Mouse (Mus musculus) liver, embryonic 12.5 days (tissue): ENCODE data around the gene Ift43. TPM values are rescaled to one million over a fixed set of nuclear protein-coding genes. Genes with fewer than 3 reads are reported as not detected.

Experiments used
- ATAC-seq: fragments of 200-750 bp; cut with Nextera tagmentation; 2 replicates; pipeline ENCODE4 v1.8.0; 2017; ENCODE audit warnings: moderate number of reproducible peaks, mild to moderate bottlenecking, moderate library complexity
- H3K27ac ChIP-seq: fragments of 300-500 bp; sonication (generic); 2 replicates; pipeline ENCODE4 v1.5.1; 2016; ENCODE audit warnings: mild to moderate bottlenecking
- H3K27me3 ChIP-seq: fragments of 300-500 bp; sonication (generic); replicated peaks from 2 replicates; pipeline ENCODE4 v1.6.1; 2016; ENCODE audit warnings: mild to moderate bottlenecking, moderate library complexity
- H3K36me3 ChIP-seq: fragments of 300-500 bp; sonication (generic); 2 replicates; pipeline ENCODE4 v1.6.1; 2016; ENCODE audit warnings: mild to moderate bottlenecking, moderate library complexity
- H3K4me1 ChIP-seq: fragments of 300-500 bp; sonication (generic); 2 replicates; pipeline ENCODE4 v1.6.1; 2016
- H3K4me2 ChIP-seq: fragments of 300-500 bp; sonication (generic); 2 replicates; pipeline ENCODE4 v1.6.1; 2016; ENCODE audit warnings: mild to moderate bottlenecking, moderate library complexity
- H3K4me3 ChIP-seq: fragments of 300-500 bp; sonication (generic); 2 replicates; pipeline ENCODE4 v1.5.1; 2016; ENCODE audit warnings: mild to moderate bottlenecking, moderate library complexity
- H3K9ac ChIP-seq: fragments of 300-500 bp; sonication (generic); 2 replicates; pipeline ENCODE4 v1.6.1; 2016; ENCODE audit warnings: mild to moderate bottlenecking, moderate library complexity
- H3K9me3 ChIP-seq: fragments of 300-500 bp; sonication (generic); replicated peaks from 2 replicates; pipeline ENCODE4 v1.6.1; 2016; ENCODE audit warnings: mild to moderate bottlenecking, moderate library complexity
- WGBS: fragments of 180-500 bp; shearing (Covaris S2); methylation state at CpG from one replicate; pipeline ENCODE4 v1.1.7; 2016; ENCODE audit not compliant: insufficient replicate concordance; 5-methylcytosine and 5-hydroxymethylcytosine counted together
- polyA plus RNA-seq: library from polyadenylated mRNA; unstranded; fragments of >200 nt; fragmentation: Nextera tagmentation; extraction: Ambion mirVana; gene quantifications from 2 replicates; pipeline ENCODE4 v1.2.1, GENCODE M21; 2016

Ift43 gene
- 12.3 and 12.9 TPM in 2 replicates for polyA plus RNA-seq

DNA sequence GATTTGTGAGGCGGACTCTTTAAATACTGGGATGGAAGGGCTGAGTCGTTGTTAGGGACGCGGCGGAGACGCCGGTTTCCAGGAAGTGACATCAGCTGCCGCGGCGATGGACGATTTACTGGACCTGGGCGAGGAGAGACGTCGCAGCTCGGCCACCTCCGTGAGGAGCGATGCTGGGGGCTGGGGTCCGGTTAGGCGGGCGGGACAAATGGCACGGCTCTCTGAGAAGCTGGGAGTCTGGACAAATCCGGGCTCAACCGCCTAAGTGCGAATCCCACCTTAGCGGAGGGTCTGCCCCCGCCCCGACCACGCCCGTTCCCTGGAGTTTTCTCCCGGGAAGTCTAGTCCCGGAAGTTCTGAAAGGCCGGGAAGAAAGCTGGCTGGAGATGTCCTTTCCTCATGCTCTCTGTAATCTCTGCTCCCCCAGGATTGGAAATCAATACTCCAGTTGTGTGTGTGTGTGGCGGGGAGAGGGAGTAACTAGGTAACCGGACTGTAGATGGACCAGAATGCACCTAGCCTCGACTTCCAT is at the start of gene Ift43:
TSS of gene Ift43 (plus strand) at position 61 of the 532 bp plus-strand sequence.
- no peak within 1 kb of the TSS for H3K27ac ChIP-seq

DNA sequence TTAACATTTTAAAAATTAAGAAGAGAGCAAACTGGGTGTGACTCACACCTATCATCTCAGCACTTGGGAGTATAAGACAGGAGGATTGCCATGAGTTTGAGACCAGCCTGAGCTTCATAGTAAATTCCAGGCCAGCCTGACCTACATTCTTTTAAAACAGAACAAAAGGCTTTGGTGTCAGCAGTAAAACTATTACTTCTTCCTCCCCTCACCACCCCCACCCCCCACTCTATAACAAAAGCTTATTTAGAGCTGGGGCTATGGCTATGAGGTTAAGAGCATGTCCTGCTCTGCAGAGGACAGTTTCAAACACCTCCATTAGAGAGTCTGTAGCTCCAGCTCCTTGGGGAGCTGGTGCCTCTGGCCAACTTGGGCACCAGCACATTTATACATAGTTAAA is 46.8 kb upstream of the Ift43 start:
- no peaks in the 10 kb centered on the region for H3K9me3 ChIP-seq
- no peak overlapping the region for H3K27ac ChIP-seq
- H3K4me3 ChIP-seq: no peak overlapping the region
- H3K27me3 ChIP-seq: no peaks in the 10 kb centered on the region
- ATAC-seq: no peak
- H3K4me1 ChIP-seq: peaks cover 21% of the 10 kb centered on the region
- no peak overlapping the region for H3K9ac ChIP-seq
- no peaks in the 10 kb centered on the region for H3K36me3 ChIP-seq
- H3K4me2 ChIP-seq: no peak overlapping the region

More for the DNA sequence above, at the start of gene Ift43:
- no peaks in the 10 kb centered on the region for H3K9me3 ChIP-seq
- H3K4me3 ChIP-seq: peak within 1 kb of the TSS; percentile 55
- ATAC-seq: no peak
- under 1% methylated on average over 35 of the region's 35 CpGs for WGBS
- H3K27me3 ChIP-seq: peaks cover 69% of the 10 kb centered on the region
- H3K9ac ChIP-seq: peak within 1 kb of the TSS; percentile 39; the same call in 1 of the 2 replicates
- H3K36me3 ChIP-seq: no peaks in the 10 kb centered on the region
- peak within 1 kb of the TSS; percentile 67 for H3K4me2 ChIP-seq
- H3K4me1 ChIP-seq: peaks cover 4% of the 10 kb centered on the region; the same call in 1 of the 2 replicates

DNA sequence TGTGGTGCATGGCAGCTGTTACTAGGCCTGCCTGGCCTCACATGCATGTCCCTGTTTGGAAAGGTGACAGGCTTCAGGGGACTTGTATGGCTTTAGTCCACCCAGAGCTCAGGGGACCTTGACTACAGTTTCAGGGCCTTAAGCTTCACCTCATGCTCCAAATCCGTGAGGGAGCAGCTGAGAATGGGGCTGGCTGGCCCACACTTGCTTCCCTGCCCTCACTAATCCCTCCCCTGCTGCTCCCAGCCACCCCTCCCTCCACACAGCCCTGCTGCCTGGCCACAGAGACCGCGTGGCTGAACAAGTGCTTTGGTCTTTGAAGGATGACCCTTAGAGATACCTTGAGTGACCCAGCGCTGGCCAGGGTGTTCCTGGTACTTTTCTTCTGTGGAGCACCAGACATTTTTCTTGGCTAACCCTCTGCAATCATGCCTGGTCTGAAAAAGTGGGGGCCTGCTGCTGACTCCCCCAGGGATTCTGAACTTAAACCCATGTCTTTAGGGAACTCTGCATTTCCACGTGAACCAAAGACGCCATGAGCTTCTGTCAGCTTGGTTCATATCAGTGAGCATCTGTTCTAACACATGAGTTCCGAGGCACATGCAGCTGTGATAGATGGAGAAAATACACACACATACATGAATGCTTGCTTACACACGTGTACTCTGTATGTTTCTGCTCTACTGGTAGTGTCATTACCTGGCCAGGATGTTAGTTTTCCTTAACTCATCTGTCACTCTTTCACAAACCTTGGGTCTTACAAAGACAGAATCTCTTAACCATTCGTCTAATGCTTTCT is 45.8 kb upstream of the Ift43 start:
- no peak for ATAC-seq
- Histone ChIP-seq H3K27me3 (no peaks in the 10 kb centered on the region), H3K36me3 (peaks cover 4% of the 10 kb centered on the region; the same call in 1 of the 2 replicates), H3K4me2 (no peak overlapping the region), H3K27ac (no peak overlapping the region), H3K4me1 (peaks cover 13% of the 10 kb centered on the region), H3K4me3 (no peak overlapping the region), H3K9ac (no peak overlapping the region), H3K9me3 (no peaks in the 10 kb centered on the region)
- 61% methylated on average over 9 of the region's 9 CpGs for WGBS

DNA sequence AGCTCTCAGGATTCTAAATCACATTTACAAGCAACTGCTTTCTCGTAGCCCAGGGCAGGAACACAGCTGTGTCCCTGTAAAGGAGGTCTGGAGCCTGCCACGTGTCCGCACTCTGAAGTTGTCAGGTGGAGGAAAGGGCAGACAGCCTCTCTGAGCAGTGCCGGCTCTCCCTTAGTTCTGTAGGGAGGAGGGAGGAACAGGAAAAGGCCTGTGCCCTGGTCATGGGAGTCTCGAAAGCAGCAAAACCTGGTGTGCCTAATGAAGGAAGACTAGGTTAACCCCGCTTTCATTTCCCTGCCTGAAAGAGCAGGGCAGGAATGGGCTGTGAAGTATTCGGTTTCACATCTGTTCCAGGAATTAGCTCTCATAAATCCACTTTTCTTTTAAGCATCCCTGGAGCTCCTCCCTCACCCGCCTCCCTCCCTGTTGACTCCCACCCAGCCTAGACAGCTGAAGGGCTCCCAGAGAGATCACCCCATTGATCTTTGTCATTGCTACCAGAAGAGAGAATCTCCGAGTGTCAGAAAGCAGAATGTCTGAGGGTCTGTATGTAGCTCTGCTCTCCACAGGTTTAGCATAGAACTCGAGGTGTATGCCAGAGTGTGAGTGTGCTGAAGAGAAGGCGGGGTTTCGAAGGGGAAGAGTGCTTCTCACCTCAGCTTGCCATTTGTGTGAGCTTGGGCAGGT is 45.0 kb upstream of the Ift43 start:
- Histone ChIP-seq H3K4me1 (peaks cover 10% of the 10 kb centered on the region), H3K27ac (no peak overlapping the region)
- 64% methylated on average over 12 of the region's 12 CpGs for WGBS

DNA sequence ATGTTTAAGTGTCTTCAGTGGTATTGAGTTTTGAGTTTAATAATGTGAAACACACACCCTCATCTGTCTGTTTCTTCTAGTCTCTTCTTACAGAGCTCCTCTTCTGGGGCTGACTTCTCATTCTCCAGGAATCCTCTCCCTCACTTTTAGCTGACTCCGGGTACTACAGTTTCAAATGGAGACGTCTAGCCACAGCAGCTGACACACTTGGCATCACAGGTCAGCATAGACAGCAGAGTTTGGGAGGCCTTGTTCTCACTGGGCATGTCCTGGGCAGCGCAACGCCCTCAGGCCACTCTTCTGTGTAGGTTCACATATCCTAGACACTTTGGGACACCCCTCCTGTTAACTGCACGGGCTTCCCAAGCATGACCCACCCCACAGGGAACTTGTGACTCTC is 43.3 kb upstream of the Ift43 start:
- peaks cover 16% of the 10 kb centered on the region for H3K36me3 ChIP-seq
- H3K4me2 ChIP-seq: no peak overlapping the region
- no peaks in the 10 kb centered on the region for H3K4me1 ChIP-seq
- no peak overlapping the region for H3K27ac ChIP-seq
- no peak overlapping the region for H3K9ac ChIP-seq
- H3K4me3 ChIP-seq: no peak overlapping the region
- no peaks in the 10 kb centered on the region for H3K27me3 ChIP-seq
- ATAC-seq: no peak
- H3K9me3 ChIP-seq: 0 out of 2 replicates have a peak, but pooled peaks cover 6% of the 10 kb centered on the region
- whole genome bisulfite sequencing: 81% methylated on average over 5 of the region's 5 CpGs

More for the DNA sequence above, 45.0 kb upstream of the Ift43 start:
- no peaks in the 10 kb centered on the region for H3K9me3 ChIP-seq
- ATAC-seq: no peak
- H3K4me2 ChIP-seq: no peak overlapping the region
- no peaks in the 10 kb centered on the region for H3K27me3 ChIP-seq
- H3K36me3 ChIP-seq: peaks cover 5% of the 10 kb centered on the region; the same call in 1 of the 2 replicates
- H3K4me3 ChIP-seq: no peak overlapping the region
- no peak overlapping the region for H3K9ac ChIP-seq

DNA sequence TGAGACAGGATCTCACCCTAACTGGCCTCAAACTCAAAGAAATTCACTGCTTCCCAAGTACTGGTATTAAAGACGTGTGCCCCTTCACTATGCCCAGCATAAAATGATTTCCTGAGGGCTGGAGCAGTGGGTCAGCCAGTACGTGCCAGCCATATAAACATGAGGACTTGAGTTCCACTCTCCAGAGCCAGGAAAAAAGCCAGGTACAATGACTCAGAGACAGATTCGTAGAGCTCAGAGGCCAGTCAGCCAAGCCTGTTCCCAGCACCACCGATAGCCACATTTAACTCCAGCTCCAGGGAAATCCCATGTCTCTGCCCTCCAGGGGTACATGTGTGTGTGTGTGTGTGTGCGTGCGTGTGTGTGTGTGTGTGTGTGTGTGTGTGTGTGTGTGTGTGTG is 42.6 kb upstream of the Ift43 start:
- Histone ChIP-seq H3K4me3 (no peak overlapping the region), H3K36me3 (peaks cover 16% of the 10 kb centered on the region), H3K4me1 (no peaks in the 10 kb centered on the region), H3K9ac (no peak overlapping the region), H3K4me2 (no peak overlapping the region), H3K27me3 (no peaks in the 10 kb centered on the region), H3K9me3 (0 out of 2 replicates have a peak, but pooled peaks cover 6% of the 10 kb centered on the region), H3K27ac (no peak overlapping the region)
- 79% methylated on average over 6 of the region's 6 CpGs for WGBS
- no peak for ATAC-seq

DNA sequence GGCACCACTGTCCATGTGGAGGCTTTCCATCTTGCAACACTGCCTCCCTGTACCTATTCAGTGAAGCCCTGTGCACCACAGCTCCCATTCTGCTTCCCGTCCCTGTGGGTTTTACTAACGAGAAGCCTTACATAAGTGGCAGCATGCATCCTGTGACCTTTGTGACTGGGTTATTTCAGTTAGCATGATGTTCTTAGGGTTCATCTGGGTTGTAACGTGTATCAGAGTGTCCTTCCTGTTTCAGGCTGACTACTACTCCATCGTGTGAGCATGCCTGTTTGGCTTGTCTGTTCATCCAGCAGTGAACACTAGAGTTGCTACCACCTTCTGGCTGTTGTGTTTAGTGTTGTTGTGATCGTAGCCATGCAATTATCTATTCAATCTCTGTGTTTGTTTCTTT is 36.2 kb upstream of the Ift43 start:
- no peaks in the 10 kb centered on the region for H3K27me3 ChIP-seq
- H3K27ac ChIP-seq: no peak overlapping the region
- 67% methylated on average over 5 of the region's 5 CpGs for WGBS
- peaks cover 6% of the 10 kb centered on the region; the same call in 1 of the 2 replicates for H3K4me1 ChIP-seq
- H3K4me3 ChIP-seq: no peak overlapping the region
- H3K9me3 ChIP-seq: 0 out of 2 replicates have a peak, but pooled peaks cover 6% of the 10 kb centered on the region
- H3K4me2 ChIP-seq: no peak overlapping the region
- no peak overlapping the region for H3K9ac ChIP-seq
- ATAC-seq: no peak
- peaks cover 14% of the 10 kb centered on the region for H3K36me3 ChIP-seq

DNA sequence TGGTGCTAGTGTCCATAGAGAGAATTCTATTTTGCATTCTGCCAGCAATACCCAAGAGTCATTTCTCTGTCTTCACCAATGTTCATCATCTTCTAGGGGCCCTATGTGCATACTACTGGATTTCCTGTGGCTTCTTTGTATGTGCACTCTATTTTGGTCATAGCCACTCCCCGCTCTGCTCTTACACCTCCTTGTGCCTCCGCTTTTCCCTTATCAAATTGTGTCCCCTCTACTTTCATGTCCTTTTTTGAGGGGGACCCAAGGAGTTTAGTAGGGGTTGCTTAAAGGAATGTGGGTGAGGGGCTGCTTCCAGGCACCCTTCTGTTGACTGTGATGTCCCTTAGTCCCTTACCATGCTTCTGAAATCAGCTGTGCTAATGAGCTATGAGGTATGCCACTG is 35.6 kb upstream of the Ift43 start:
- ATAC-seq: no peak

DNA sequence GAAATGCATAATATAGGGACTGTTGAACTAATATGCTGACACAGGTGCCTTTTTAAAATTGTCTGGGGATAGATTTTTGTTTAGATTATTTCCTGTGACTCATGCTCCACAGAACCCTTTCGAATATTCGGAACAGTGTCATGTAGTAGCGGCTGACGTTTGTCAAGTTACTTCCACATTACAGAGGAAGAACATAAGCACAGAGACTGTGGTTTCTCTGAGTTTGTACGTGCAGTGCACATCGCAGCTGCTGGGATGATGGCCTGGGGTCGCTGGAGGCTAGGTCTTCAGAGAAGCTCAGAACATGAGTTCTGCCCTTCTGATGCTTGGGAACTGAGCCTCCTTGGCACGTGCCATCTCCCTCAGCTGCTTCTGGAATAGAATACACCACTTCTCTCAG is 35.0 kb upstream of the Ift43 start:
- no peak for ATAC-seq
- H3K4me1 ChIP-seq: peaks cover 12% of the 10 kb centered on the region; the same call in 1 of the 2 replicates
- 42% methylated on average over 8 of the region's 8 CpGs for WGBS
- H3K4me2 ChIP-seq: no peak overlapping the region
- H3K9ac ChIP-seq: no peak overlapping the region
- no peaks in the 10 kb centered on the region for H3K27me3 ChIP-seq
- H3K27ac ChIP-seq: no peak overlapping the region
- H3K36me3 ChIP-seq: peaks cover 11% of the 10 kb centered on the region; the same call in 1 of the 2 replicates
- H3K9me3 ChIP-seq: 0 out of 2 replicates have a peak, but pooled peaks cover 6% of the 10 kb centered on the region
- H3K4me3 ChIP-seq: no peak overlapping the region

More for the DNA sequence above, 35.6 kb upstream of the Ift43 start:
- H3K4me3 ChIP-seq: no peak overlapping the region
- no peak overlapping the region for H3K4me2 ChIP-seq
- H3K9ac ChIP-seq: no peak overlapping the region
- H3K27ac ChIP-seq: no peak overlapping the region
- no peaks in the 10 kb centered on the region for H3K27me3 ChIP-seq
- WGBS: 75% methylated on average over 2 of the region's 2 CpGs
- peaks cover 12% of the 10 kb centered on the region; the same call in 1 of the 2 replicates for H3K4me1 ChIP-seq
- 0 out of 2 replicates have a peak, but pooled peaks cover 6% of the 10 kb centered on the region for H3K9me3 ChIP-seq
- H3K36me3 ChIP-seq: peaks cover 12% of the 10 kb centered on the region; the same call in 1 of the 2 replicates

DNA sequence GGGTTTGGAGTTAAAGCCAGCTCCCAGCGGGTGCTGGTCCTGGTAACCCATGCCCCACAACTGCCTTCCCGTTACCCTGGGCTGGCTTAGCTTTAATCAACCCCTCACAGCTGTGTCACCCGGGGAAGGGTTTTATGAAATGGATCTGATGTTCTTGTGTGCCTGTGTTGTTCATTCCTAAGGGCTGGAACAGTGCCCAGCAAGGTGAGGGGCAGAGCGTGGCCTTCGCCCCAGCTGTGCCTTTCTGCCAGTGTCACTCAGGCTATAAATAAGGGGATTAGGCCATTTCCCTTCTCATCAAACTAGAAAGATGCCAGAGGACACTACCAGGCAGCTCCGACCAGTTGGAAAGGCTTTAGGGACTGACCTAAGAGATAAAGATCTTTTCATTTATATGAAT is 32.5 kb upstream of the Ift43 start:
- Histone ChIP-seq H3K9ac (no peak overlapping the region), H3K4me2 (no peak overlapping the region), H3K9me3 (no peaks in the 10 kb centered on the region), H3K27me3 (no peaks in the 10 kb centered on the region), H3K27ac (no peak overlapping the region), H3K4me3 (no peak overlapping the region), H3K36me3 (no peaks in the 10 kb centered on the region), H3K4me1 (peaks cover 12% of the 10 kb centered on the region; the same call in 1 of the 2 replicates)
- ATAC-seq: no peak
- WGBS: 88% methylated on average over 6 of the region's 6 CpGs

DNA sequence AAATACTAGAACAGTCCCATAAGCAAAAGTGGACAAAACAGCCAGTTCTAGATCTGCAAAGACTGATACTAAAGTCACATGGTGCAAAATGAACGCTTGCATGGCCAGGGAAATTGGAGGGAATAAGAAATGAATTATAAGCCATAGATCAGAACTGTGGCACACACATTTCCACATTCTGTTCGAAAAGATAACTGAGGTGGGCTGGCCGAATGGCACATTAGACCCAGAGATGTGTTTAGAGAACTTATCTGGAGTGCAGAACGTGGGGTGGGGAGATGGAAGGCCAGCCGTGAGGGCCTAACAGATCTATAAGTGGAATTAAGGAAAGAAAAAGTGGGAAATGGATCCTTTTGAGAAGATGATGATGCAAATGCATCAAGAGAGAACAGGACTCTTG is 30.9 kb upstream of the Ift43 start:
- peaks cover 12% of the 10 kb centered on the region; the same call in 1 of the 2 replicates for H3K4me1 ChIP-seq
- ATAC-seq: 0 out of 2 replicates have a peak, but pooled peaks have one; percentile 57
- WGBS: 44% methylated on average over 5 of the region's 5 CpGs

More for the DNA sequence above, 30.9 kb upstream of the Ift43 start:
- Histone ChIP-seq H3K4me3 (no peak overlapping the region), H3K27me3 (no peaks in the 10 kb centered on the region), H3K9ac (no peak overlapping the region), H3K4me2 (no peak overlapping the region), H3K27ac (no peak overlapping the region), H3K9me3 (no peaks in the 10 kb centered on the region), H3K36me3 (0 out of 2 replicates have a peak, but pooled peaks cover 5% of the 10 kb centered on the region)
